Mouse (Mus musculus) liver, embryonic 12.5 days (tissue): ENCODE measurements around the gene Tti1. TPM values are rescaled to one million over a fixed set of nuclear protein-coding genes. Genes with fewer than 3 reads are reported as not detected.
"Not testable (repeated sequence)": the region's sequence is repeated elsewhere in the genome, so short reads cannot be mapped to it uniquely, and the experiment has no call there.

Experiments used
- ATAC-seq: fragments of 200-750 bp; cut with Nextera tagmentation; 2 replicates; pipeline ENCODE4 v1.8.0; 2017; ENCODE audit warnings: moderate number of reproducible peaks, mild to moderate bottlenecking, moderate library complexity
- H3K27ac ChIP-seq: fragments of 300-500 bp; sonication (generic); 2 replicates; pipeline ENCODE4 v1.5.1; 2016; ENCODE audit warnings: mild to moderate bottlenecking
- H3K27me3 ChIP-seq: fragments of 300-500 bp; sonication (generic); replicated peaks from 2 replicates; pipeline ENCODE4 v1.6.1; 2016; ENCODE audit warnings: mild to moderate bottlenecking, moderate library complexity
- H3K36me3 ChIP-seq: fragments of 300-500 bp; sonication (generic); 2 replicates; pipeline ENCODE4 v1.6.1; 2016; ENCODE audit warnings: mild to moderate bottlenecking, moderate library complexity
- H3K4me1 ChIP-seq: fragments of 300-500 bp; sonication (generic); 2 replicates; pipeline ENCODE4 v1.6.1; 2016
- H3K4me2 ChIP-seq: fragments of 300-500 bp; sonication (generic); 2 replicates; pipeline ENCODE4 v1.6.1; 2016; ENCODE audit warnings: mild to moderate bottlenecking, moderate library complexity
- H3K4me3 ChIP-seq: fragments of 300-500 bp; sonication (generic); 2 replicates; pipeline ENCODE4 v1.5.1; 2016; ENCODE audit warnings: mild to moderate bottlenecking, moderate library complexity
- H3K9ac ChIP-seq: fragments of 300-500 bp; sonication (generic); 2 replicates; pipeline ENCODE4 v1.6.1; 2016; ENCODE audit warnings: mild to moderate bottlenecking, moderate library complexity
- H3K9me3 ChIP-seq: fragments of 300-500 bp; sonication (generic); replicated peaks from 2 replicates; pipeline ENCODE4 v1.6.1; 2016; ENCODE audit warnings: mild to moderate bottlenecking, moderate library complexity
- WGBS: fragments of 180-500 bp; shearing (Covaris S2); methylation state at CpG from one replicate; pipeline ENCODE4 v1.1.7; 2016; ENCODE audit not compliant: insufficient replicate concordance; 5-methylcytosine and 5-hydroxymethylcytosine counted together
- polyA plus RNA-seq: library from polyadenylated mRNA; unstranded; fragments of >200 nt; fragmentation: Nextera tagmentation; extraction: Ambion mirVana; gene quantifications from 2 replicates; pipeline ENCODE4 v1.2.1, GENCODE M21; 2016

The Tti1 gene
- polyA plus RNA-seq, 1 experiment from 2014 or later = 21.8 TPM

DNA sequence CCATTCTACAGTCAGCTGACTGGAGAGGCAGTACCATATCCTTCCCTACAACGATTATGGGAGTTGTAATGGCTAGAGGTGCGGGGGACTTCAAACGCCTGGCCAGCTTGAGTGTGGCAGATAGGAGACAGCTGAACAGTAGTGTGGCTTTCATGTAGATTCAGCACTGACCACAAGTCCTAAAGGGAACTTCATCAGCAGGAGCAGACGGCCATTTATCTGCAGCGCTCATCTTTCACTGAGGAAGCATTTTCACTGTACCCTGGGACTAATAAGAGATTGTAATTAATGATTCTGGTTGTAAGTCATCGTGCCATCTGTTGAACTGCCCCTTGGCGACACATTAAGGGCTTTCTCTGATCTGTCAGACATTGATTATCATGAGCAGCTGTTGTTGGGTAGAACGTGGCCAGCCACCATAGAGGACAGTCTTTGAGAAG lies 31.5 kb upstream of the Tti1 start:
- no peak overlapping the region for H3K4me2 ChIP-seq
- WGBS = 37% methylated on average over 8 of the region's 8 CpGs
- H3K9me3 ChIP-seq = no peaks in the 10 kb centered on the region
- peaks cover 97% of the 10 kb centered on the region for H3K36me3 ChIP-seq
- no peaks in the 10 kb centered on the region for H3K27me3 ChIP-seq
- H3K4me3 ChIP-seq = no peak overlapping the region
- ATAC-seq = no peak
- H3K4me1 ChIP-seq = no peaks in the 10 kb centered on the region
- no peak overlapping the region for H3K27ac ChIP-seq
- no peak overlapping the region for H3K9ac ChIP-seq

DNA sequence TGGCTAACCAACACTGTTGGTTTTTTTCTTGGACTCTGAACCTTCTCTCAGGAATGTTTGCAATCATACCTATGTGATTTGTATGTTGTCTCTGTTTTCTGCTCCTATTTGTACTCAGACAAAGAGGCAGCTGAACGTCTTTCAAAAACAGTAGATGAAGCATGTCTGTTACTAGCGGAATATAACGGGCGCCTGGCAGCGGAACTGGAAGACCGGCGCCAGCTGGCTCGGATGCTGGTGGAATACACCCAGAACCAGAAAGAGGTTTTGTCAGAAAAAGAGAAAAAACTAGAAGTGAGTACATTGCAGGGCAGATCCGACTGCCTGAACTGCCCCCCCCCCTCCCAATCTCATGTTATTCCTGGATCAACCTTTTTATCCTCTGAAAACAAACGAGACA lies 30.3 kb upstream of the Tti1 start:
- Histone ChIP-seq H3K27me3 (no peaks in the 10 kb centered on the region), H3K4me2 (no peak overlapping the region), H3K36me3 (peaks cover 90% of the 10 kb centered on the region), H3K9ac (no peak overlapping the region), H3K9me3 (no peaks in the 10 kb centered on the region), H3K27ac (no peak overlapping the region), H3K4me1 (no peaks in the 10 kb centered on the region), H3K4me3 (no peak overlapping the region)
- WGBS = 90% methylated on average over 10 of the region's 10 CpGs
- no peak for ATAC-seq

DNA sequence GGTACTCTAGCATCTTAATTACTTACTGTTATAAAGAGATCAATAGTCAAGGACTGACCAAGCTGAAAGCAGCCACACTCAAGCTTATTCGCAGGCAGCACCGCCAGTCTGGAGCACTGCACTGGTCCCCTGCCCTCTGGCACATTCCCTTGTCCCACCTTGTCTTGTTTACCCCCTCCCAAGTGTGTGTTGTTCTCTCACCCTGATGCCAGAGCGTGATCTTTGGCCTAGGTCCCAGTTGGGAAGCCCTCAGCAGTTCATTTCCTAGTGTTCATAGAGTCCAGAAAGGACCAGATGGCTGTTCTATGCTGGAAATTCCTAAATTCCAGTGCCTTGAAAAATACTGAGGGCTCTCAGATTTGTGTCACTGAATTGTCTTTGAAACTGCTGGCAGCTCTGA lies 28.8 kb upstream of the Tti1 start:
- H3K9ac ChIP-seq = no peak overlapping the region
- H3K9me3 ChIP-seq = no peaks in the 10 kb centered on the region
- H3K4me3 ChIP-seq = no peak overlapping the region
- H3K4me2 ChIP-seq = no peak overlapping the region
- 94% methylated on average over 3 of the region's 3 CpGs for WGBS
- no peaks in the 10 kb centered on the region for H3K4me1 ChIP-seq
- no peak for ATAC-seq
- H3K27me3 ChIP-seq = no peaks in the 10 kb centered on the region
- H3K27ac ChIP-seq = no peak overlapping the region
- H3K36me3 ChIP-seq = peaks cover 87% of the 10 kb centered on the region

DNA sequence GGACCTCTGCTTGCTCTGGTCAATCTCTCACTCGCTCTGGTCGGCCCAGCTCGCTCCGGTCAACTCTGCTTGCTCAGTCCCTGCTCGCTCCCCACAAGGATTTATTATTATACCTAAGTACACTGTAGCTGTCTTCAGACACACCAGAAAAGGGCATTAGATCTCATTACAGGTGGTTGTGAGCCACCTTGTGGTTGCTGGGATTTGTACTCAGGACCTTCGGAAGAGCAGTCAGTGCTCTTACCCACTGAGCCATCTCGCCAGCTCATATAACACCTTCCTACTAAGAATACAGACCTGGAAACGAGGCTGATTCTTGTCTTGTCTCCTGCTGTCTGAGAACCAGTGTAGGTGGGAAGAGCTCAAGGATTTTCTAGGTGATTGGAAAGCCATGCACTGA lies 27.1 kb upstream of the Tti1 start:
- peaks cover 81% of the 10 kb centered on the region for H3K36me3 ChIP-seq
- WGBS = 88% methylated on average over 8 of the region's 8 CpGs
- not testable (repeated sequence) for ATAC-seq

DNA sequence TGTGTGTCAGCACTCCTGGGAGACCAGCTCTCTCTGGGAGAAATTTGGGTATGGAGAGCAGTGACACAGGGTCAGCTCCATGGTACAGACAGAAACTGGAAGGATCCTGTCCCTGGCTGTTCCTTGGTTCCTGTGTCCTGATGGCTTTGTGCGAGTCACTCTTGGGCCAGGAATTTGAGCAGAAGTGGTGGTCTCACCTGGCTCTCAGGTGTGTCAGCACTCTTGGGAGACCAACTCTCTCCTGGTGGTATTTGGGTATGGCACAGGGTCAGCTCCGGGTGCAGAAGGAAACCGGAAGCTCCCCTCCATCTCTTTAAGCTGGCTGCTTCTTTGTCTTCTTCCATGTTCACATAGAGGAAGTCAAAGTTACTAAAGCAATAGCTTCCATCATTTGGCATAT lies 26.4 kb upstream of the Tti1 start:
- no peak for ATAC-seq
- H3K9me3 ChIP-seq = no peaks in the 10 kb centered on the region
- peaks cover 80% of the 10 kb centered on the region for H3K36me3 ChIP-seq
- H3K27ac ChIP-seq = no peak overlapping the region
- H3K4me1 ChIP-seq = no peaks in the 10 kb centered on the region
- no peak overlapping the region for H3K4me3 ChIP-seq
- WGBS = 96% methylated on average over 3 of the region's 3 CpGs
- H3K4me2 ChIP-seq = no peak overlapping the region
- no peaks in the 10 kb centered on the region for H3K27me3 ChIP-seq
- no peak overlapping the region for H3K9ac ChIP-seq

More for the DNA sequence above, 27.1 kb upstream of the Tti1 start:
- not testable (repeated sequence) for H3K9ac ChIP-seq, H3K4me3 ChIP-seq, H3K9me3 ChIP-seq, H3K4me1 ChIP-seq, H3K27me3 ChIP-seq, H3K4me2 ChIP-seq, H3K27ac ChIP-seq

DNA sequence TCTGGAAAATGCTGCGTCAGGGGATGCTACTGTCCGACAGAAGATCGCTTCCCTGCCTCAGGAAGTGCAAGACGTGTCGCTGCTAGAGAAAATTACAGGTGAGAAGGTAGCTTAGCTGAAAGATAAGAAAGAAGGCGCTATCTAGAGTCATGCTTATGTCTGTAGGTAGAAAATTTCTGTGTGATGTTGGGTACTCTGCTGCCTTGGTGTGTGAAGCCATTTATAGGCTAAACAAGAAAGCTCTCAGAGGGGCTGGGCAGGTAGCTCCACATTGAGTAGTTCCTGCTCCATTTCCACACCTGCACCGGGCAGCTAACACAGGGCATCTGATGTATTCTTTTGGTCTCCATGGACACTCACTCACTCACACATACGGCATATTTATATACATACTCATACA lies 21.9 kb upstream of the Tti1 start:
- H3K36me3 ChIP-seq = peaks cover 73% of the 10 kb centered on the region
- ATAC-seq = no peak

DNA sequence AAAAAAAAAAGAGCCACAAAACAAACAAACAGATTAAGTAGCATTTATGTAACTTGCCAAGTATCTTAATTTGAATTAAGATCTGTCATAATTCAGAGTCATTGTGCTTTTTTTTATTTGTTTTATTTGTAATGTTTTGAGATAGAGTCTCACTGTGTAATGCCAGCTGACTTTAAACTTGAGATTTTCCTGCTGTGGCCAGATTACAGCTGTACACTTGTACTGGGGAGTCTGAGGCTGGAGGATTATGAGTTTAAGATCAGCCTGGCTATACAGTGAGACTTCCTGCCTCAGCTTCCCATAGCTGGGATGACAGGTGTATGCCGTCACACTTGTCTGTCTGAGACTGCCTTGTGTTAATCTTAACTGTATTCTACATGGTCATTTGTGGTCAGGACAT lies 20.5 kb upstream of the Tti1 start:
- H3K36me3 ChIP-seq = peaks cover 79% of the 10 kb centered on the region
- H3K9me3 ChIP-seq = no peaks in the 10 kb centered on the region
- no peak overlapping the region for H3K4me2 ChIP-seq
- WGBS = 100% methylated on average over 1 of the region's 1 CpGs
- peaks cover 7% of the 10 kb centered on the region; the same call in 1 of the 2 replicates for H3K4me1 ChIP-seq
- H3K9ac ChIP-seq = no peak overlapping the region
- no peak for ATAC-seq
- no peaks in the 10 kb centered on the region for H3K27me3 ChIP-seq
- H3K27ac ChIP-seq = no peak overlapping the region
- no peak overlapping the region for H3K4me3 ChIP-seq

More for the DNA sequence above, 21.9 kb upstream of the Tti1 start:
- Histone ChIP-seq H3K4me1 (peaks cover 7% of the 10 kb centered on the region; the same call in 1 of the 2 replicates), H3K9me3 (no peaks in the 10 kb centered on the region), H3K4me3 (no peak overlapping the region), H3K4me2 (no peak overlapping the region), H3K27me3 (no peaks in the 10 kb centered on the region), H3K27ac (no peak overlapping the region), H3K9ac (no peak overlapping the region)
- 89% methylated on average over 8 of the region's 8 CpGs for WGBS

DNA sequence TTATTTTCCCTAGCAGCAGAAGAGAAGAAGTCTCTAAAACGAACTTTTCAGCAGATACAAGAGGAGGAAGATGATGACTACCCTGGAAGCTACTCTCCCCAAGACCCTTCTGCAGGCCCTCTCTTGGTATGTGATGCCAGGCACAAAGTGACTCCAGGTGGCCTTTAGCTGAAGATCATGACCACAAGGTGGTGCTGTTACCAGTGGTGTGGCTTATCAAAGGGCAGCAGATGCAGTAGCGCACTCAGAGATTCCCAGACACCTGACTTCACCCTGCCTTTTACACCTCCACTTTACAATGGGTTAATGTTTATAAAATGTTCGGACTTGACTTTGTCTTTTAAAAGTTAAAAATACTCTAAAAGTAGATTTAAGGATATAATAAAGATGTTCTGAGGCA lies 19.7 kb upstream of the Tti1 start:
- H3K27me3 ChIP-seq = no peaks in the 10 kb centered on the region
- H3K4me3 ChIP-seq = no peak overlapping the region
- ATAC-seq = peak; percentile 79
- no peaks in the 10 kb centered on the region for H3K9me3 ChIP-seq
- H3K36me3 ChIP-seq = peaks cover 86% of the 10 kb centered on the region
- WGBS = 44% methylated on average over 3 of the region's 3 CpGs
- no peak overlapping the region for H3K4me2 ChIP-seq
- H3K9ac ChIP-seq = no peak overlapping the region
- H3K4me1 ChIP-seq = peaks cover 7% of the 10 kb centered on the region; the same call in 1 of the 2 replicates
- H3K27ac ChIP-seq = no peak overlapping the region

DNA sequence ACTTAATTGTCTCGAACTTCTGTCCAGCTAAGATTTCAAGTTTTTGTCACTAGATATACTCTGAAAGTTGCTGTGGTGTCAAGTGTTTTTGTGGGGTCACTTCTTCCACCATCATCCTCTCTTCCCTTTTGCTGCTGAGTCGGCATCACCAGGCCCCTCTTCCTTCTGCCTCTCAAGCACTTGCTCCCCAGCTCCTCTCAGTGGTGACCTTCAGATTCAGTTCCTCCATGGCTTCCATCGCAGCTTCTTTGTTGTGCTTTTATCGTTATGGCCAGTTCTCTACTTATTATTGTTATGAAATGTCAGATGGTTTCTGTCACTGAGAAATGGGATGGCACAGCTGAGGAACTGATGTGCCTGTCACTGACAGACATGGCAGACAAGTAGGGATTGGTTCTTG lies 18.0 kb upstream of the Tti1 start:
- H3K27me3 ChIP-seq = no peaks in the 10 kb centered on the region
- peaks cover 86% of the 10 kb centered on the region for H3K36me3 ChIP-seq
- no peak overlapping the region for H3K4me3 ChIP-seq
- ATAC-seq = no peak
- no peaks in the 10 kb centered on the region for H3K9me3 ChIP-seq
- H3K9ac ChIP-seq = no peak overlapping the region
- WGBS = 69% methylated on average over 4 of the region's 4 CpGs
- no peak overlapping the region for H3K27ac ChIP-seq
- peaks cover 7% of the 10 kb centered on the region; the same call in 1 of the 2 replicates for H3K4me1 ChIP-seq
- no peak overlapping the region for H3K4me2 ChIP-seq

DNA sequence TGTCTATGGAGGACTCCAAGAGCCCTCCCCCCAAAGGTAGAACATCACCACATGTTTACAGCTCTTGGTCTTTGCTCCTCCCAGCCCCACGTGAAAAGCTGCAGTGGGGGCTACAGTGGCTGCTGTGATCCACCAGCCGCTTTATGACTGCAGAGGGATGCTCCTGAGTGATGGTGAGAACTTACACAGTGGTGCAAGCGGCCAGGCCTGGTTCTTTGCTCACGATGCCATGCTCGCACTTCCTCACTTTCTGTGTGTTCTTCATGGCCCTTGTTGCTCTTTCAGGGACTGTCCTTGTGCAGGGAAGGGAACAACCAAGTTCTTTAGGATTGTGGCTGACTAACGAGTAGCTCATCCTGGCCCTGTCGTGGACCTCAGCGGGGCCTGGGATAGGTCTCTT lies 15.3 kb upstream of the Tti1 start:
- WGBS = 84% methylated on average over 8 of the region's 8 CpGs
- H3K4me2 ChIP-seq = no peak overlapping the region
- no peaks in the 10 kb centered on the region for H3K9me3 ChIP-seq
- no peak overlapping the region for H3K4me3 ChIP-seq
- ATAC-seq = no peak
- no peak overlapping the region for H3K27ac ChIP-seq
- no peaks in the 10 kb centered on the region for H3K27me3 ChIP-seq
- peaks cover 7% of the 10 kb centered on the region; the same call in 1 of the 2 replicates for H3K4me1 ChIP-seq
- H3K36me3 ChIP-seq = peaks cover 93% of the 10 kb centered on the region
- H3K9ac ChIP-seq = no peak overlapping the region

DNA sequence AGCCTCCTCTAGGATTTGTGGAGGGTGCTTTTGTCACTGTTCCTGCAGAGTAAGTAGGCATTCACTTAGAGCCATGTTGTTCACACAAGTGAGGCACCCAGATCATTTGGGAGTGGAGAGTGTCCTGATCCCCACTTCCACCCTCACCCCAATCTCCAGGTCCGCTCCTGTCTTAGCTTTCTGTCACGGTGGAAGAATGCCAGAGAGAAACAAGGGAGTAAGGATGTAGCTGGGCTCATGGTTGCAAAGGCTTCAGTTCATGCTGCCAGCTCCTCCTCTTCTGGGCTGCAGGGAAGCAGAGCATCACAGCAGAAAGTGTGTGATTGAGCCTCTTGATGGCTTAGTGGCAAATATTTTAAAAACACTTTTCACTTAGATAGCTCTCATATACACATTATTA lies 12.2 kb upstream of the Tti1 start:
- Histone ChIP-seq H3K4me3 (no peak overlapping the region), H3K36me3 (peaks cover 94% of the 10 kb centered on the region), H3K9ac (no peak overlapping the region), H3K27me3 (no peaks in the 10 kb centered on the region), H3K9me3 (no peaks in the 10 kb centered on the region), H3K27ac (no peak overlapping the region), H3K4me2 (no peak overlapping the region), H3K4me1 (peaks cover 29% of the 10 kb centered on the region)
- no peak for ATAC-seq
- WGBS = 88% methylated on average over 2 of the region's 2 CpGs

DNA sequence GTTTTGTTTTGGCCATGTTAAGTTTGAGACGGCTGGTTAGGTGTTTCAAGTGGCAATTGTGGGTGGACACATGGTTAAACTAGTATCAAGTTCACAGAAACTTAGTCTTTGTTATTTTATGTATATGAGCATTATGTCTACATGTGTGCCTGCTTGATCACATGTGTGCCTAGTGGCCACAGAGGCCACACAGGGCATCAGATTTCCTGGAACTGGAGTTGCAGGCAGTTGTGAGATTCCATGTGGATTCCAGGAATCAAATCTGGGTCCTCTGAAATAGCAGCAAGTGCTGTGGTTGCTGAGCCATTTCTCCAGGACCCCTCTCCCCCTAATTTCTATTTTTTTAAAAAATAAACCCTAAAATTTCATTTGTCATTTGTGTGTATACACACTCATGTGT lies 11.4 kb upstream of the Tti1 start:
- Histone ChIP-seq H3K36me3 (peaks cover 86% of the 10 kb centered on the region), H3K4me2 (no peak overlapping the region), H3K27me3 (no peaks in the 10 kb centered on the region), H3K27ac (no peak overlapping the region), H3K4me3 (no peak overlapping the region), H3K4me1 (peaks cover 30% of the 10 kb centered on the region), H3K9ac (no peak overlapping the region), H3K9me3 (no peaks in the 10 kb centered on the region)
- WGBS = 71% methylated on average over 1 of the region's 1 CpGs
- ATAC-seq = no peak

DNA sequence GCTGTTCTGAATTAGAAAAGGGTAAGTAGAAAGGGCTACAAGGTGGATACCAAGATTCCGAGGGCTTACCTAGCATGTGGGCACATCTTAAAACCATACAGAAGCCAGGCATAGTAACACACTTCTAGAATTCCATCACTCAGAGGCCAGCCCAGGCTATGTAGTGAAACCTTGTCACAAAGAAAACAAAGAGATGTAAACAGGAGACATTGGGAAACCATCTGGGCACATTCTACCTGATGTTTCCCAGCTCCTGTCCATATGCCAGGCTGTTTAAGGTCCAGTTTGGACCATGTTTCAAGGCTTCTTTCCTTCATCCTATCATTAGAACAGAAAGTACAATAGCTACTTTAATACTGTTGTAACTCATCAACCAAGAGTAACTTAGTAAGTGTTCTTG lies 9.3 kb upstream of the Tti1 start:
- peak overlapping the region; percentile 36; the same call in 1 of the 2 replicates for H3K4me2 ChIP-seq
- peak overlapping the region; percentile 65 for H3K27ac ChIP-seq
- no peaks in the 10 kb centered on the region for H3K27me3 ChIP-seq
- H3K9ac ChIP-seq = peak overlapping the region; percentile 27; the same call in 1 of the 2 replicates
- no peak for ATAC-seq
- no peaks in the 10 kb centered on the region for H3K9me3 ChIP-seq
- peaks cover 45% of the 10 kb centered on the region for H3K4me1 ChIP-seq
- H3K4me3 ChIP-seq = no peak overlapping the region
- 87% methylated on average over 1 of the region's 1 CpGs for WGBS
- peaks cover 73% of the 10 kb centered on the region for H3K36me3 ChIP-seq
